Comparison of ENCODE assay signal across 16 mouse cellular contexts in the genomic region with DNA sequence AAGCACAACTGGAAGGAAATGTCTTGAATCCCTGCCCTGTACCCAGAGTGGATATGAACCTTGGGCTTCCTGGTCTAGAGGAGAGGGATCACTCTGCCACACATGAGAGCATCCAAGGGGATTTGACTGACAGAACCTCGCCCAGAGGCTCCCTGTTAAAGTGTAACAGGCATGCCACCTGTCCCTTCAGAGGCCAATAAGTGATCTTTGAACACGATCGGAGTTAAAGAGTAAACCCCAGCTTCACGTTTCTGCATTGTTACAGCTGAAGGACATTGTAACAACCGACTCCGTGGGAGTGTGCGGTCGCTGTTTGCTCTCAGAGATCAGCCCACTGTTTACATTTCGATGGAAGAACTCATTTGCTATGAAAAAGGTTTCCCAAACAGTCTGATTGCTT. TPM values are rescaled to one million over a fixed set of nuclear protein-coding genes. Genes with fewer than 3 reads are reported as not detected.
DNase-seq lines count a peak whose midpoint lies in the region; ATAC-seq and TF ChIP-seq lines count a peak whose summit lies in the region.
"Had no signal": no experiment of that assay in that cellular context is flagged by ENCODE, and none has a peak within 500 bp of the region (broad histone marks: within the 10 kb centered on the region; RNA-seq: fewer than 3 reads in every experiment).

No protein-coding gene starts in this region.

- H3K4me3 ChIP-seq in lung, postnatal 0 days (ENCODE audit: low read depth, low read length), result no peak overlapping the region
- no peak overlapping the region for H3K4me3 ChIP-seq in liver, embryonic 11.5 days (ENCODE audit: low read depth, low read length)
- no peak overlapping the region for H3K4me3 ChIP-seq in embryonic facial prominence, embryonic 10.5 days
- H3K4me3 ChIP-seq: erythroblast, embryonic 14.5 days; limb, embryonic 15.5 days; midbrain, embryonic 13.5 days had no signal

- no peak for TF ChIP-seq CTCF in lung, postnatal 0 days (IDR thresholded peaks at IDR 0.05)

- H3K27me3 ChIP-seq in lung, postnatal 0 days (replicated peaks; ENCODE audit: insufficient read depth, low read length), result no peaks in the 10 kb centered on the region
- no peaks in the 10 kb centered on the region; the same call in 1 of the 2 replicates for H3K27me3 ChIP-seq in liver, embryonic 11.5 days (replicated peaks; ENCODE audit: control insufficient read depth, insufficient read depth, low read length)
- no peaks in the 10 kb centered on the region for H3K27me3 ChIP-seq in embryonic facial prominence, embryonic 10.5 days (replicated peaks; ENCODE audit: low read depth, poor library complexity, severe bottlenecking)
- H3K27me3 ChIP-seq: limb, embryonic 15.5 days; midbrain, embryonic 13.5 days had no signal

- H3K9ac ChIP-seq in lung, postnatal 0 days (replicated peaks; ENCODE audit: low read depth), result no peak overlapping the region
- H3K9ac ChIP-seq in liver, embryonic 11.5 days (ENCODE audit: low read depth, low read length), result no peak overlapping the region
- H3K9ac ChIP-seq: limb, embryonic 15.5 days; midbrain, embryonic 13.5 days had no signal

- H3K4me2 ChIP-seq in lung, postnatal 0 days (replicated peaks; ENCODE audit: low read depth, low read length), result peak overlapping the region; percentile 14; the same call in 1 of the 2 replicates
- peak overlapping the region; percentile 16; the same call in 1 of the 2 replicates for H3K4me2 ChIP-seq in liver, embryonic 11.5 days
- H3K4me2 ChIP-seq: limb, embryonic 15.5 days; midbrain, embryonic 13.5 days had no signal

- ATAC-seq in lung, postnatal 0 days, result no peak
- peak; percentile 47; the same call in 1 of the 2 replicates for ATAC-seq in liver, embryonic 11.5 days (replicated peaks; ENCODE audit: low FRiP score)
- ATAC-seq: hindbrain, postnatal 0 days; midbrain, embryonic 13.5 days had no signal

- no peaks in the 10 kb centered on the region for H3K36me3 ChIP-seq in lung, postnatal 0 days (ENCODE audit: insufficient read depth, low read length)
- H3K36me3 ChIP-seq in liver, embryonic 11.5 days (ENCODE audit: control insufficient read depth, insufficient read depth, low read length), result no peaks in the 10 kb centered on the region
- H3K36me3 ChIP-seq in embryonic facial prominence, embryonic 10.5 days (replicated peaks), result no peaks in the 10 kb centered on the region
- H3K36me3 ChIP-seq: limb, embryonic 15.5 days; midbrain, embryonic 13.5 days had no signal

- TF ChIP-seq EP300 in lung, postnatal 0 days (IDR thresholded peaks at IDR 0.05), result no peak

- no peaks in the 10 kb centered on the region for H3K4me1 ChIP-seq in lung, postnatal 0 days (ENCODE audit: insufficient read depth, low read depth, low read length)
- no peaks in the 10 kb centered on the region for H3K4me1 ChIP-seq in liver, embryonic 11.5 days (replicated peaks; ENCODE audit: control insufficient read depth, insufficient read depth, low read length)
- no peaks in the 10 kb centered on the region for H3K4me1 ChIP-seq in embryonic facial prominence, embryonic 10.5 days
- H3K4me1 ChIP-seq: limb, embryonic 15.5 days; midbrain, embryonic 13.5 days had no signal

- no peaks in the 10 kb centered on the region for H3K9me3 ChIP-seq in lung, postnatal 0 days (ENCODE audit: low read length)
- no peaks in the 10 kb centered on the region for H3K9me3 ChIP-seq in liver, embryonic 11.5 days (ENCODE audit: control insufficient read depth, low read length)
- no peaks in the 10 kb centered on the region for H3K9me3 ChIP-seq in embryonic facial prominence, embryonic 10.5 days
- H3K9me3 ChIP-seq: limb, embryonic 15.5 days; midbrain, embryonic 13.5 days had no signal

- WGBS in lung, postnatal 0 days, result 17% methylated on average over 9 of the region's 9 CpGs
- WGBS in liver, embryonic 11.5 days, result 57% methylated on average over 9 of the region's 9 CpGs
- WGBS in embryonic facial prominence, embryonic 10.5 days, result 62% methylated on average over 9 of the region's 9 CpGs

- no peak for DNase-seq in lung, postnatal 0 days (ENCODE audit: low spot score)
- no peak for DNase-seq in lung, postnatal 10 days
- peak; percentile 84 to 89 for DNase-seq in kidney, adult 8-10 months
- no peak for DNase-seq in liver, embryonic 11.5 days (ENCODE audit: low spot score)
- DNase-seq in yolk sac, embryonic 10.5 days (ENCODE audit: low spot score), result peak; percentile 76
- no peak for DNase-seq in embryo, embryonic 11 days
- DNase-seq in embryonic facial prominence, embryonic 10.5 days (ENCODE audit: low spot score), result no peak
- DNase-seq in thymus, postnatal 0 days (ENCODE audit: low spot score), result no peak
- DNase-seq: adrenal gland, adult 2 months; layer of hippocampus, postnatal 36 days; right cerebral cortex, postnatal 14 days; thymus, adult 18-20 months had no signal

- H3K27ac ChIP-seq in lung, postnatal 0 days (ENCODE audit: low read length), result no peak overlapping the region
- no peak overlapping the region for H3K27ac ChIP-seq in liver, embryonic 11.5 days (ENCODE audit: low read depth, low read length)
- no peak overlapping the region for H3K27ac ChIP-seq in embryonic facial prominence, embryonic 10.5 days (replicated peaks)
- H3K27ac ChIP-seq: hindbrain, postnatal 0 days; limb, embryonic 15.5 days; midbrain, embryonic 13.5 days had no signal

RNA-seq across cellular contexts. Expression of gene Ntn4, which starts 16.8 kb away (rescaled TPM):
- 1.3 and 1.4 TPM in 2 replicates for polyA plus RNA-seq in lung, postnatal 0 days (2015; fragmentation: Nextera tagmentation; extraction: Ambion mirVana)
- 0.56 and 0.60 TPM in 2 replicates for polyA plus RNA-seq in liver, embryonic 11.5 days (2014; fragmentation: Nextera tagmentation; extraction: Ambion mirVana)
- polyA plus RNA-seq in embryonic facial prominence, embryonic 10.5 days (2016; fragmentation: Nextera tagmentation; extraction: Ambion mirVana), result 0.41 and 0.87 TPM in 2 replicates
- 0.04 and 0.05 TPM in 2 replicates for polyA plus RNA-seq in thymus, postnatal 0 days (2015; fragmentation: Nextera tagmentation; extraction: Ambion mirVana)
- polyA plus RNA-seq: erythroblast, embryonic 14.5 days had no signal

RNA-seq across cellular contexts. Expression of gene Snrpf, which starts 34.2 kb away (rescaled TPM):
- polyA plus RNA-seq in lung, postnatal 0 days (2015; fragmentation: Nextera tagmentation; extraction: Ambion mirVana), result 46.1 and 58.7 TPM in 2 replicates
- polyA plus RNA-seq in liver, embryonic 11.5 days (2014; fragmentation: Nextera tagmentation; extraction: Ambion mirVana), result 179 and 199 TPM in 2 replicates
- polyA plus RNA-seq in embryonic facial prominence, embryonic 10.5 days (2016; fragmentation: Nextera tagmentation; extraction: Ambion mirVana), result 189 TPM in 2 replicates
- 170 and 188 TPM in 2 replicates for polyA plus RNA-seq in thymus, postnatal 0 days (2015; fragmentation: Nextera tagmentation; extraction: Ambion mirVana)

Comparison
In these comparisons a context has a peak if more than half of its experiments do, and no peak if none do; other contexts are left out.
1. DNase-seq: peak in kidney, adult 8-10 months (2 of 2) and yolk sac, embryonic 10.5 days (single experiment); none in lung, postnatal 0 days (single experiment), lung, postnatal 10 days (single experiment), liver, embryonic 11.5 days (single experiment), embryo, embryonic 11 days (single experiment), embryonic facial prominence, embryonic 10.5 days (single experiment) and thymus, postnatal 0 days (single experiment).